In genomic region chr13:78186340-78186946, GRCm38 (mm10) we compare ENCODE assay signal across 9 mouse cellular contexts. TPM values are rescaled to one million over a fixed set of nuclear protein-coding genes. Genes with fewer than 3 reads are reported as not detected.
DNase-seq lines count a peak whose midpoint lies in the region; ATAC-seq lines count a peak whose summit lies in the region.
"Had no signal": no experiment of that assay in that cellular context is flagged by ENCODE, and none has a peak within 500 bp of the region (broad histone marks: within the 10 kb centered on the region; RNA-seq: fewer than 3 reads in every experiment).

No protein-coding gene starts in this region.

- DNase-seq in heart, postnatal 14 days, result peak; percentile 36 to 49
- peak; percentile 40 for DNase-seq in right cerebral cortex, postnatal 25 days
- DNase-seq in right cerebral cortex, postnatal 36 days (ENCODE audit: low spot score in 2 of 2), result no peak
- peak; percentile 33 for DNase-seq in splenic B cell, adult 2 months (ENCODE audit: low read depth, low spot score)
- DNase-seq in heart, adult 18-20 months, result no peak
- DNase-seq: cerebellum, adult 9-10 months had no signal

- intact Hi-C loops in heart, postnatal 14 days (cut with DNase I), result loop anchor here (5.0 to 10.0 kb wide), 3 partner anchors 204 to 1342 kb away; no protein-coding TSS in a partner anchor

- H3K4me1 ChIP-seq in heart, embryonic 12.5 days (replicated peaks), result no peaks in the 10 kb centered on the region
- H3K4me1 ChIP-seq in hindbrain, embryonic 13.5 days (replicated peaks), result peaks cover 84% of the 10 kb centered on the region

- no peak overlapping the region for H3K4me2 ChIP-seq in heart, embryonic 12.5 days
- peak overlapping the region; percentile 19; the same call in 1 of the 2 replicates for H3K4me2 ChIP-seq in hindbrain, embryonic 13.5 days

- H3K36me3 ChIP-seq in heart, embryonic 12.5 days, result no peaks in the 10 kb centered on the region
- H3K36me3 ChIP-seq in hindbrain, embryonic 13.5 days, result peaks cover 14% of the 10 kb centered on the region
- no peaks in the 10 kb centered on the region for H3K36me3 ChIP-seq in splenic B cell, adult 2 months (ENCODE audit: control insufficient read depth, insufficient read depth, low read length, poor library complexity, severe bottlenecking)

- no peak for ATAC-seq in heart, embryonic 12.5 days (ENCODE audit: insufficient number of reproducible peaks, low FRiP score)
- ATAC-seq in hindbrain, embryonic 13.5 days (ENCODE audit: low FRiP score), result no peak
- ATAC-seq in erythroid progenitor cell, adult 5-6 weeks (replicated peaks; ENCODE audit: low FRiP score, poor library complexity, severe bottlenecking), result no peak

- H3K4me3 ChIP-seq in heart, embryonic 12.5 days, result no peak overlapping the region
- H3K4me3 ChIP-seq in hindbrain, embryonic 13.5 days, result no peak overlapping the region

- no peaks in the 10 kb centered on the region for H3K9me3 ChIP-seq in heart, embryonic 12.5 days (replicated peaks)
- H3K9me3 ChIP-seq in hindbrain, embryonic 13.5 days, result no peaks in the 10 kb centered on the region

- H3K27ac ChIP-seq in heart, embryonic 12.5 days (ENCODE audit: poor library complexity, severe bottlenecking), result no peak overlapping the region
- peak overlapping the region; percentile 75 for H3K27ac ChIP-seq in hindbrain, embryonic 13.5 days

- WGBS in heart, embryonic 12.5 days, result 16% methylated on average over 12 of the region's 12 CpGs
- 22% methylated on average over 12 of the region's 12 CpGs for WGBS in hindbrain, embryonic 13.5 days

- no peak overlapping the region for H3K9ac ChIP-seq in heart, embryonic 12.5 days
- H3K9ac ChIP-seq in hindbrain, embryonic 13.5 days, result no peak overlapping the region

- peaks cover 93% of the 10 kb centered on the region for H3K27me3 ChIP-seq in heart, embryonic 12.5 days (replicated peaks)
- peaks cover 19% of the 10 kb centered on the region for H3K27me3 ChIP-seq in hindbrain, embryonic 13.5 days
- H3K27me3 ChIP-seq in splenic B cell, adult 2 months (ENCODE audit: control insufficient read depth, insufficient read depth, low read length, poor library complexity, severe bottlenecking), result peaks cover 3% of the 10 kb centered on the region; the same call in 1 of the 2 replicates

RNA-seq across cellular contexts. Expression of gene Nr2f1, which starts 13.1 kb away (rescaled TPM):
- total RNA-seq in heart, postnatal 14 days (2021), result 1 to 10 TPM; 3.8 to 4.9 TPM
- polyA plus RNA-seq in heart, embryonic 12.5 days (2016; fragmentation: Nextera tagmentation; extraction: Ambion mirVana), result 5.0 and 6.7 TPM in 2 replicates
- 68.9 and 71.3 TPM in 2 replicates for polyA plus RNA-seq in hindbrain, embryonic 13.5 days (2015; fragmentation: Nextera tagmentation; extraction: Ambion mirVana)
- total RNA-seq in erythroid progenitor cell, adult 5-6 weeks (2015; ENCODE audit: low replicate concordance), result not detected in 2 replicates
- total RNA-seq in erythroid progenitor cell, adult 5-6 weeks (2017; ENCODE audit: low replicate concordance), result not detected in 2 replicates
- total RNA-seq in heart, adult 18-20 months (2021), result 1 to 10 TPM; 2.1 to 2.6 TPM

Comparison
In these comparisons a context has a peak if more than half of its experiments do, and no peak if none do; other contexts are left out.
1. DNase-seq: peak in heart, postnatal 14 days (2 of 2), right cerebral cortex, postnatal 25 days (single experiment) and splenic B cell, adult 2 months (single experiment); none in right cerebral cortex, postnatal 36 days (0 of 2) and heart, adult 18-20 months (0 of 2).